Mouse (Mus musculus): ENCODE results near the gene Zfp607b.

Zfp607b gene

DNA sequence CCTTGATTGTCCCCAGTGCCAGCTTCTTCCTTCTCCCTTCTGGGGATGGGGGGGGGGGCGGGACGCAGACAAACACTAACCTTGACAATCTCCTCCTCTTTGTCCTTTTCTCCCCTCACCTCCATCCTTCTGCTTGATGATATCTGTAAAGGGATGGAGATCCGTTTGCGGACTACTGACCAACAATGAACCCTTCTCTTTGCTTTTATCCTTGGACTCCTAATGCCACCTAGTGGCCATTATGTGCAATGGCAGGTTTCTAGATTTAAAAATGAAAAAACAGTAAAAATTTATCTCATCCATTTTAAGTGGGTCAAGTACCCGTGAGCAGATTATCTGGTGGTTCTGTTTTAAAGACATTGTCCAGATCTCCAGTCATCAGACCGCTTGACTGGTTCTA, 3.5 kb upstream of the Zfp607b start:
- DNase-seq: no peak

DNA sequence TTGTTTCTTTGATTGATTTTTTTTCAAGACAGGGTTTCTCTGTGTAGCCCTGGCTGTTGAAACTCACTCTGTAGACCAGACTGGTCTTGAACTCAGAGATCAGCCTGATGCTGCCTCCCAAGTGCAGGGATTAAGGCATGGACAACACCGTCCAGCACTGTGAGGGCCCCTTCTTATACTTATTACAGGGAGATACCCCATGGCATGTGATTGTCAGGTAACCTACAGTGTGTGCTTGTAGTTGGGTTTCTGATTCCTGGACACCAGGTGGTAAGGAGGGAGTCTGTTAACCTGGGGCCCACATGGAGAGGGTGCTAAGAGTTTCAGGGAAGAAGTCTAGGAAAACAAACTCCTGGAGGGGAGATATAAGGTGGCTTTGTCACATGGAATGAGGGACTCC, 2.1 kb upstream of the Zfp607b start:
- no peak for DNase-seq

DNA sequence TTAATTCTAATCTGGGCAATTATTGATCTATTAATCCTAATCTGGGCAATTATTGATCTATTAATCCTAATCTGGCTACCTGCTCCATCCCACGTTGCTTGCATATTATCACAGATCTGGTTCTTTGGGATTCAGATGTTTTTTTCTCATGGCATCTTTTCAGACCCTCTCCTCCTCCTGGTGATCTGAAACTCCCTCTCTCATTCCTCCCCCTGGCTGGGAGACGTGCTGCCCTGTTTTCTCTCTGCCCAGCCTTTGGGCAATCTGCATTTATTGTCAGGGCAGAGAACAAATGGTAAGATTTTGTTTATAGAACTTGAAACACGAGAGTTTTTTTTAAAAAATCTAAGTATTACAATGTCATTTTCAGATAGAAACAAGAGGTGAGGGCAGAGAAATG, 1.3 kb upstream of the Zfp607b start:
- no peak for DNase-seq

DNA sequence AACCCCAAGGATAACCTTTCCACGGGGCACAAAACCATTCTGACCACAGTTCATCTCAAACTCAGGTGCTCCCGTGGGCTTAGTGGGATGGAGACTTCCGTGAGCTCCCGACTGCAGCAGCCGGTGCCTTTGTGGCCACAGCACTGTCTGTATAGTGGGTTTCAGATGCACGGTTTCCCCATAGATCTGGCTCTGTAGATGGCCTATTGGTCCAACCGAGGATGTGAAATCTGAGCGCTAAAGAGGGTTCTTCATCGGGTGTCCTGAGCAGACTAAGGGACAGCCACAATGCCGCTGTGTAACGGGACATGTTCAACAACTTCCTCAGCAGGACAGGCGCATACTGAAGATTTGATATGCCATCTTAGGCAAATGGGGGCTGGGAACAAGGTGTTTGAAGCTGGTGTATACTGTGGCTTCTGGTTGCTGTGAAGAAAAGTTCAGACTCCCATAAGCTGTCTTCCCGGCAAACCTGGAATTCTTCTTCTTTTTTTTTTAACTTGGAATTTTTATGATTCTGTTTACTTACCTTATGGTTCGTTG, 823 bp upstream of the Zfp607b start:
- no peak for DNase-seq

DNA sequence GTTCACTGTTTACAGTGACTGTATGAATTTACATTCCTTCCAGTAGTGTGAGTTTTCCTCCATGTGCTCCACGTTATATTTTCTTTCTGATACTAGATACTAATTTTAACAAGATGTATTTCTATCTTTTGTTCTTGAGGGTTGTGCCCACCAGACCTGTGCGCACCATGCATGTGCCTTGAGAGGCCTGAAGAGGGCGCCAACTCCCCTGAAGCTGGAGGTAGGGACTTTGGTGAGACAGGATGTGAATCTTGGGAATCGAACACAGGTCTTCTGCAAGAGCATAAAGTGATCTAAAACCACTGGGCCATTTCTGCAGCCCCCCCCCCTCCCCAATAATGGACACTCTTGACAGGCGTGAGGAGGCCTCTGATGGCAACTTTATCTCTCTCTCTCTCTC, 1.9 kb downstream of the Zfp607b start:
- DNase-seq: no peak

DNA sequence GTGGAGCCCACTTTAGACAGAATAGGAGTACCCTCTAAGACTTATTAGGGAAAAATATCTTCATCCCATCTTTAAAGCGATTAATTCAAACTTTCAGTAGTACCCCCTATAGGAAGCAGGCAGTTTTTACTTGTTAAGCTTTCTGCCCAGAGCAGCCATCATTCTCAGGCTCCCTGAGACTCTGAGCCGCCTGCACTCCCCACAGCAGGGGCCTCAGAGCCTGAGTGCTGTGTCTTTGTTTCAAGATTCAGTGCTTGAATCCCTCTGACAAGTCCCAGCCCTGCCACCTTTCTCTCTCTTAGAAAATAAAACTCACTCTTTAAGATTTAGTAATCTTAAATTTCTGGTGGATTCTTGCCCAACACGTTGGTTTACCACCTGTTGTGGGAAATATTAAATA, 7.6 kb downstream of the Zfp607b start:
- DNase-seq: no peak

DNA sequence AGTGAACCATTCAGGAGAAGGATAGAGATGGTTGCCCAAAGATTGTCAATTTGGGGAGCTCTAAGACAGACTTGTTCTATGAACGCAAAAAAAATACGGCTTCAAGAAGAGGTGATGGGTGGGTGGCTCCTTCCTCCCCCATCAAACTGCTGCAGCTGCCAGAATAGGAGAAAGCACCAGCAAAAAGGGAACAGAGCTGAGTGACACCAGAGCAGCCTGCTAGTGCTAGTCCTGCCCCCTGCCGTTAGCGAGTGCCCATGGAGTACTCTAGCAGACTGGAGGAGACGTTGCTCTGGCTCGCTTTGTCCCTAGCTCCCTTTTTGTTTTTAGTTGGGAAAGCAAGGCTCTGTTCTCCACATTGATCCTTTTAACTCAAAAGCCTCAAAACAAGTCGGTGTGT, 21.3 kb downstream of the Zfp607b start:
- DNase-seq: no peak

DNA sequence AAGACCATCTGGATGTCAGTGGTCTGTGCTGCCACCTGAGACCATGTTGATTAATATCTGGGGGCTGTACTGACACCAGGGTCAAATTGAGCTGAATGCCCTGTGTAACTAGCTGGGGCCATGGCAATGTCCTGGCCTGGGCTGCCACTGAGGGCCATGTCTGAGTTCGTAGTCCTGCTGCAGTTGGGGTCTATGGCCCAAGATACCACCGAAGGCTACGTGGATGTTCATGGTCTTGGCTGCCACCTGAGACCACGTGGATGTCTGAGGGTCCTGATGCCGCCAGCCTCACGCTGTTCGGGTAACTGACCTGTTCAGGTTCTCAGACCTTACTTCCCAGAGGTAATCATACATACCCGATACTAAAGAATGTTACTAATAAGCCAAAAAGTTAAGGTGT, 32.8 kb downstream of the Zfp607b start:
- no peak for DNase-seq

DNA sequence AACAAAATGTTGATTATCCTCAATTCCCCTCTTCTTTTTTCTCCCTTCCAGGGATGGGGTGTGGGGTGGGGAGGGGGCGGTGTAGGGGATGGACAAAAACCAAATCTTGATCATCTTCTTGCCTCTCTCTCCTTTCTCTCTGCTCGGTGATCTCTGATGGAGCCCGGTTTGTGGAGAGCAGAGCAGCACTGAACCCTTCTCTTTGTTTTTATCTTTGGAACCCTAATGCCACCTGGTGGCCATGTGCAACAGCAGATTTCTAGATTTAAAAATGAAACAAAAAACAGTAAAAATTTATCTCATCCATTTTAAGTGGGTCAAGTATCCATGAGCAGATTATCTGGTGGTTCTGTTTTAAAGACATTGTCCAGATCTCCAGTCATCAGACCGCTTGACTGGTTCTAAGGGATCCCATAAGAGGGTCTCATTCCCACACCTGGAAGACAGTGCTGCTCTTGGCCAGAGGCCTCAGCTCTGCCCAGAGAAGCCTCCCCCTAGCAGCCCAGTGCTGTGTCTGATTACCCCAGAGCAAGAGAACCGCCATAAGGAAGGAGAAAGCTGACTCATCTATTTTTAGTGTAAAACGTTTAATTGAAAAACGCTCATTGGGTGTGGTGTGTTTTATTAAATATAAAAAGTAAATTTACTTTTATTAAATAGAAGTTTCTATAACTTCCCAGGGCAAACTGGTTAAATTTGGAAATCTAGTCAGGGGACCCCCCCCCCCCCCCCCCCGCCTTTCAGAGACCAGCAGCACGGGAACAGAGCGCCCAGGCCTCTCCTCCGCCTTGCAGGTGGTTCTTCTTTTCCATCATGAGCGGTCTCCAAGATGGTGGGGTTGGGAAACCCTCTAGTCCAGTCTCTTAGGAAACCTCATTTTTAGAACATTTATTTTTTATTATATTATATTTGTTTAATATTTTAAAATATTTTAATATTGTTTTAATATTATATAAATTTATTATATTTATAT, 36.7 kb downstream of the Zfp607b start:
- peak; percentile 13 for DNase-seq

DNA sequence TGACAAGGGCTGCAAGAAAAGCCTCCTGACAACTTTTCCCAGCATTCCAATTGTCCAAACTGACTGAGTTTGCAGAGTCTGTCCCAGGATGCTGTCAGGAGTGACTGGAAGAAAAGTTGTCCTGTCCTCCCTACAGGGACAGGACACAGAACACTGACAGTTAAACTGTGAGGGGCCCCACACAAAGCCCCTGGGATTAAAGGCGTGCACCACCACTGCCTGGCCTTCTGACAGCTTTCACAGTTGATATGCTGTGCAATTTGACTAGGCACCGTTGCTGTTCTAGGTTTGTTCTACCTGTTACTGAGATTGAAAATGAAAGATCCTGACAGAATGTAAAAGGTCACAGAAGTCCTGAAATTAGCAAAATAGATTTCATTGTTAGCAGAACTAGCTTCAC, 38.3 kb downstream of the Zfp607b start:
- DNase-seq: no peak

DNA sequence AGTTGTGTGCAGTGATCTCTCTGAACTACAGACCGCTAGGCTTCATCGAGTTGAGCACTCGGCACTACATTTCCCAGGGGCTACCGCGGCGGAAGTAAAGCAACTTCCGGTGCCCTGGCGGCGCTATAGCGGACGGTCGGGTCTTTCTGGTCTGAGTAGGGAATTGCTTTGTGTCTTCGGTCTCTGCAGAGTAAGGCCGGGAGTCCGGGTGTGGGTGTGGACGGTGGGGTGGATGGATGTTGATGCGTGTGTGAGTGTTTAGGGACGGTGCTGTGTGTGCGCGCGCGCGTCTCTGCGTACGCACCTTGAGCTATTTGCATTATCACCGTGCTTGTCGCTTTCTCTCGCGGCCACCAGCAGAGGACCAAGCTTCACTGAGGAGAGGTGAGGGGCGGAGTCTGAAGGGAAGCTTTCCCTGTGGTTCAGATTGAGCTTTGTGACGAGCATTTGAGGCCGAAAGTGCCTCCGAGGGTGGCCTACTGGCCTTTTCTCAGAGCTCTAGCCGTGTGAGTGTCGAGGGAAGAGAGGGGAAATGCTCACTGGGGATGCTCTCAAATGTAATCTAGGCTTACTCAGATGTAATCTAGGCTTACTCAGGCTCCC, 42.2 kb downstream of the Zfp607b start, which contains the start of gene Zfp60:
TSS of gene Zfp60 (plus strand) at position 109 of the 603 bp plus-strand sequence.
- peak; percentile 87 for DNase-seq

DNA sequence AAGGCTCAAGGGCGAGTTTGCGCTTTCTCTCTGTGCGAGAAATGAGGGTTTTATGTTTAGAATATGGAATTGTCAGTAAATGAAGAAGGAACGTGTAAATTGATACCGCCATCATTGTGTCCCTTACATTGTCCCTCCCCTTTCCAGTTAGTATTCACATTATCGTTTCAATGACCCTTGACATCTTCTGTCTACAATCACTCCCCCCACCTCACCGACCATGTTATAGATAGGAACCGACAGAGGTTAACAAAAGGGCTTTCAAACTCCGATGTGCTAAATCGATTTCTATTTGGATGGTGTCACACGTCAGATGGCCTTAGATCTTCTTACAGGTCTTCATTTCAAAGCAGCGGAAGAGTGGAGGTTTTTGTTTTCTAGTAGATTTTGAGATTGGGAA, 42.8 kb downstream of the Zfp607b start:
- DNase-seq: no peak

DNA sequence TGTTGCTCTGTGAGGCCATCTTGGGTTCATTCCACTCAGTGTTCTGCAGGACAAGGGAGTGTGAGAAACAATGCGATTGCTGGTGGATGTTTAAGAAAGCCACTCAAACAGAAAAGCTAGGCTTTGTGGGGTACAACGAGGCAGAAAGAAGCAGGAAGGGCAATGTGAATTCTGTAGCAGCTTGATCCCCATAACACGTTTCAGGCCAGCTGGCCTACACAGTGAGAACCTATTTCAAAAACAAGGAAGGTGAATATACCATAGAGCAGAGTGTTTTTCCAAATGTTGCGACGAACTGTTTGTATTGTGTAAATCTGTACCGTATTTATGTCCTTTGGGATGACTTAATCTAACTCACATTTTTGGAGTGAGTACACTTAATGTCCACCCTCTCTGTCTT, 43.4 kb downstream of the Zfp607b start:
- DNase-seq: no peak

DNA sequence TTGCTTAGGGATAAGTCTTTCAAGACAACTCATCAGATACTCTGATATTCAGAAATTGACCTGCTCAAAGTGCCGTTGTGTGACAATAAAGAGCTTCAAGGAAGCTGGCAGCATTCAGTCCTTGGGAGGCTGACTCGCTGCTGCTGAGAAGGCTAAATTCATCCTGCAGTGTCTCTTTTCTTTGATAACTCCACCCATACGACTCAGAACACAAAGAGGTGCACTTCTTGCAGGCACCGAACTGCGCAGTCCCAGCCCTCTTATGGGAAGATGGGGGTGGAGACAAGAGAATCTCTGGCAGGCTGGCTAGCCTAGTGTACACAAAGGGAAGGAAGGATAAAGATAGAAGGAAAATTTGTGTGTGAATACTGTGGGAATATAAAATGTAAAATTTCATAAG, 46.3 kb downstream of the Zfp607b start:
- DNase-seq: no peak
